Mouse (Mus musculus) myocyte (in vitro differentiated cells): ENCODE measurements around the gene Fyn. TPM values are rescaled to one million over a fixed set of nuclear protein-coding genes. Genes with fewer than 3 reads are reported as not detected.
A peak's percentile ranks its signal among the peaks of the same experiment; 100 is the strongest.

ENCODE experiments used
- H3K27me3 ChIP-seq: one replicate; pipeline ENCODE4 v1.6.1; 2011; ENCODE audit not compliant: control insufficient read depth, insufficient read depth, insufficient read length
- H3K36me3 ChIP-seq: one replicate; pipeline ENCODE4 v1.6.1; 2011; ENCODE audit not compliant: control insufficient read depth, insufficient read depth
- H3K4me2 ChIP-seq: one replicate; pipeline ENCODE4 v1.6.1; 2011; ENCODE audit warnings: low read depth, control low read depth
- H3K4me3 ChIP-seq: one replicate; pipeline ENCODE4 v1.5.1; 2011; ENCODE audit warnings: mild to moderate bottlenecking, control low read depth, moderate library complexity
- H3K79me2 ChIP-seq: one replicate; pipeline ENCODE4 v1.6.1; 2011; ENCODE audit not compliant: control insufficient read depth, insufficient read depth
- H3ac ChIP-seq: one replicate; pipeline ENCODE4 v1.6.1; 2011; ENCODE audit not compliant: control insufficient read depth, insufficient read length
- CEBPB ChIP-seq: IDR thresholded peaks from 2 replicates; pipeline ENCODE4 v1.6.1; 2011; ENCODE audit warnings: mild to moderate bottlenecking, moderate library complexity; ENCODE audit not compliant: poor library complexity, insufficient read depth, severe bottlenecking
- E2F4 ChIP-seq: IDR thresholded peaks from one replicate; pipeline ENCODE4 v1.6.1; 2011; ENCODE audit warnings: mild to moderate bottlenecking, control low read depth, moderate library complexity; ENCODE audit not compliant: insufficient read depth
- MAX ChIP-seq: IDR thresholded peaks from one replicate; pipeline ENCODE4 v1.6.1; 2011; ENCODE audit warnings: low read depth, mild to moderate bottlenecking, control low read depth
- MYOD1 ChIP-seq, 3 experiments: IDR thresholded peaks; one replicate each; pipeline ENCODE4 v1.6.1; 2011; ENCODE audit warnings: control low read depth in 2 of 3, low read depth in 2 of 3, mild to moderate bottlenecking in 2 of 3, moderate library complexity in 1 of 3; ENCODE audit not compliant: insufficient read length in 2 of 3, control insufficient read depth in 1 of 3
- MYOG ChIP-seq, 3 experiments: IDR thresholded peaks; one replicate each; pipeline ENCODE4 v1.6.1; 2011; ENCODE audit warnings: control low read depth in 2 of 3, low read depth in 2 of 3, mild to moderate bottlenecking in 2 of 3; ENCODE audit not compliant: insufficient read length in 2 of 3, control insufficient read depth in 1 of 3, insufficient read depth in 1 of 3
- POLR2A ChIP-seq: IDR thresholded peaks from one replicate; pipeline ENCODE4 v1.6.1; 2011; ENCODE audit warnings: low read depth, mild to moderate bottlenecking, control low read depth, moderate library complexity; ENCODE audit not compliant: insufficient read length
- POLR2AphosphoS2 ChIP-seq: IDR thresholded peaks from one replicate; pipeline ENCODE4 v1.6.1; 2011; ENCODE audit warnings: low read depth, control low read depth; ENCODE audit not compliant: insufficient read length
- REST ChIP-seq: IDR thresholded peaks from one replicate; pipeline ENCODE4 v1.6.1; 2011; ENCODE audit warnings: mild to moderate bottlenecking, control low read depth, moderate library complexity; ENCODE audit not compliant: insufficient read depth, insufficient read length
- SRF ChIP-seq: IDR thresholded peaks from one replicate; pipeline ENCODE4 v1.6.1; 2011; ENCODE audit warnings: low read depth; ENCODE audit not compliant: control insufficient read depth, insufficient read length
- TCF12 ChIP-seq: IDR thresholded peaks from one replicate; pipeline ENCODE4 v1.6.1; 2011; ENCODE audit warnings: mild to moderate bottlenecking, control low read depth; ENCODE audit not compliant: poor library complexity, insufficient read depth, severe bottlenecking
- TCF3 ChIP-seq: IDR thresholded peaks from one replicate; pipeline ENCODE4 v1.6.1; 2011; ENCODE audit warnings: low read depth, control low read depth; ENCODE audit not compliant: insufficient read length
- USF1 ChIP-seq: IDR thresholded peaks from one replicate; pipeline ENCODE4 v1.6.1; 2011; ENCODE audit warnings: low read depth, mild to moderate bottlenecking, control low read depth, moderate library complexity
- polyA plus RNA-seq: library from polyadenylated mRNA; unstranded; fragments of >200 nt; fragmentation: generic; extraction: Trizol; gene quantifications from one replicate; pipeline ENCODE4 v1.2.1, GENCODE M21; 2012; ENCODE audit warnings: missing spikeins

Gene Fyn
- polyA plus RNA-seq, 1 experiment: 148 TPM

DNA sequence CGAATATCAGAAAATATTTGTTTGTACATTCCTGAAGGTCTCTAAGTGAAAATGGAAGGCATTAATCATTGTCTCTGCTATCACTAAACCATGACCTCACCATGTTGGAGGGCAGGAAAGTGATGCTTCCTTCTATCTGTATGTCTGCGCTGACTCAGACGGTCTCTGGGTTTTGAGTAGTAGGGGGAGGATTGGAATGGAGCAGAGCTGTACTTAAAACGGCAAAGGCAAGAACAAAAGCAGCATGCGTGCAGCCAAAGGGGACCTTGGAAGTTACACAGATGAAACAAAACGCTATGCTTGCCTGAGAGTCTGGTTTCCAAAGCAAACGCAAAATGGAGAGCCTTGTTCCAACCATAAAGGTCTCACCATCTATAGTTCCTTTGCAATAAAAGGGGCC lies 202.4 kb downstream of the Fyn start:
- Histone ChIP-seq H3K36me3 (no peaks in the 10 kb centered on the region), H3ac (no peak overlapping the region), H3K4me2 (peak overlapping the region; percentile 35), H3K27me3 (no peaks in the 10 kb centered on the region), H3K79me2 (no peaks in the 10 kb centered on the region), H3K4me3 (no peak overlapping the region)
- TF ChIP-seq USF1 (no peak), TCF3 (no peak), MYOD1 (IDR thresholded peaks at IDR 0.05; ENCODE audit: control insufficient read depth in 1 of 3, insufficient read length in 2 of 3, low read depth in 2 of 3) (no peak)

DNA sequence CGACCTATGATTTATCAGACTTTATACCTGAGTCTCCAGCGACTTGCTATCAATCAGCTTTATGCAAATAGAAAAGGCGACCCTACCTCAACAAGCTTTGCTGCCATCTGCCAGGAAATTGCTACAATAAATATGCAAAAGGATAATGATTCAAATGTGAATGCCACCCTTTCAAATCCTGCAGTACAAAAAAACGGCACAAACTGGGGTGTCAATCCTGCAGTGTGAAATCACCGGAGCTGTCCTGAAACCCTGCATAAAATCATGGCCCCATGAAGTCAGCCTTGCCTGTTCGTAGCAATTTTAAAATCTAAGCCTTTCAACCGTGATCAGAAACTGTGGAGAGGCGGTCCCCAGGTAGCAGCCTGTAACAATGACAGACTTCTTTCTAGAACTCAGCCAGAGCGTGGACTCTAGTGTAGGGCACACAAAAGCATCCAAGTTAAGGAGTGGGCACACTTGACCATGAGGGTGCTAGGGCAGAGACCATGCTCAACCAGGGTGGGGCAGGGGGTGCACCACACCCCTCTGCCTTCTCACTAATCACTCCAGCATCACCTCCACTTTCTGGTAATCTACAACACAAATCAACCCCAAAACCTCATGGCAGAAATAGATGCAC lies 203.5 kb downstream of the Fyn start:
- H3ac ChIP-seq: no peak overlapping the region
- H3K79me2 ChIP-seq: no peaks in the 10 kb centered on the region
- no peak overlapping the region for H3K4me3 ChIP-seq
- H3K4me2 ChIP-seq: peak overlapping the region; percentile 22
- TF ChIP-seq MYOG (IDR thresholded peaks at IDR 0.05; ENCODE audit: control insufficient read depth in 1 of 3, insufficient read depth in 1 of 3, insufficient read length in 2 of 3, low read depth in 2 of 3): no peak
- TF ChIP-seq REST: no peak
- TF ChIP-seq POLR2A: no peak
- no peak for TF ChIP-seq MAX
- TF ChIP-seq TCF12: no peak
- H3K27me3 ChIP-seq: no peaks in the 10 kb centered on the region
- no peaks in the 10 kb centered on the region for H3K36me3 ChIP-seq

DNA sequence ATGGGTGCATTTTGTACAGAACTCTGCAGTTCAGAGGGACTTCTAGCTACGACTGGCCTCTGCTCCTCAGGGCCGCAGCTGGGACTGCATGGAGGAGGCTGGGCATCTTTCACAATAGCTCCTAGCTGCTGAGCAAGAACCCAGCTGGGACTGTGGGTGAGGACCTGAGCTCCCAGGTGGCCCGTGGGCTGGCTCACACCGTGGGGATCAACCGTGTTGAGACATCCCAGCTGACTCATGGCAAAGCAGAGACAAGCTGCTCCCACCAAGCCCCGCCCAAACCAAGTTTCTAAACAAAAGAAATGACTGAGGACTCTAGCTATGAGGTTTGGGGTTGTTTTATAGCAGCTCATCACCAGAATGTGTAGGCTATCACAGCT lies 204.0 kb downstream of the Fyn start:
- TF ChIP-seq USF1 (no peak), CEBPB (peak; percentile 71), SRF (no peak), E2F4 (no peak), MYOG (IDR thresholded peaks at IDR 0.05; ENCODE audit: control insufficient read depth in 1 of 3, insufficient read depth in 1 of 3, insufficient read length in 2 of 3, low read depth in 2 of 3) (no peak), TCF12 (no peak), POLR2A (no peak), MAX (no peak), TCF3 (no peak), MYOD1 (IDR thresholded peaks at IDR 0.05; ENCODE audit: control insufficient read depth in 1 of 3, insufficient read length in 2 of 3, low read depth in 2 of 3) (peak in 1 of 3 experiments; percentile 53), POLR2AphosphoS2 (no peak), REST (no peak)
- H3K27me3 ChIP-seq: no peaks in the 10 kb centered on the region
- H3ac ChIP-seq: no peak overlapping the region
- no peaks in the 10 kb centered on the region for H3K79me2 ChIP-seq
- H3K4me2 ChIP-seq: peak overlapping the region; percentile 22
- H3K36me3 ChIP-seq: no peaks in the 10 kb centered on the region
- H3K4me3 ChIP-seq: no peak overlapping the region

DNA sequence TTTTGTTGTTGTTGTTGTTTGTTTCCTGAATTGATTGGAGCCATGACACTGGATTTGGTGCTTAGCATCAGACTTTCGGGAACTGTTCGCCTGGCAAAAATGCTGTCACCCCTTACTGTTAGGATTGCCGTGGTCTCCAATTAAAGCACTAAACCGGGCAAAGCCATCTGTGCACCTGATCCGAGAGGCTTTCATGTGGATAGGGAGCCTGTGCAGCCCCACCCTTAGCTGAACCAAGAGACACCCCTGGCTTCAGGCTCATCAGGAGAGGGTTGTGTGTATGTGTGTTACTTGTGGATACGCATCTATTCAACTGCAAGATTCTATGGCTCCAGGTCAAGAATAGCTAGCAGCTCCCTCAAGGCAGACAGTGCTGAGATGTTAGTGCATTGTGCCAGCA lies 207.8 kb downstream of the Fyn start:
- no peaks in the 10 kb centered on the region for H3K27me3 ChIP-seq
- no peak overlapping the region for H3K4me2 ChIP-seq
- H3K36me3 ChIP-seq: no peaks in the 10 kb centered on the region
- no peak overlapping the region for H3K4me3 ChIP-seq
- H3K79me2 ChIP-seq: no peaks in the 10 kb centered on the region
- H3ac ChIP-seq: no peak overlapping the region
- TF ChIP-seq SRF (no peak), MYOD1 (IDR thresholded peaks at IDR 0.05; ENCODE audit: control insufficient read depth in 1 of 3, insufficient read length in 2 of 3, low read depth in 2 of 3) (no peak), REST (no peak), USF1 (no peak)

DNA sequence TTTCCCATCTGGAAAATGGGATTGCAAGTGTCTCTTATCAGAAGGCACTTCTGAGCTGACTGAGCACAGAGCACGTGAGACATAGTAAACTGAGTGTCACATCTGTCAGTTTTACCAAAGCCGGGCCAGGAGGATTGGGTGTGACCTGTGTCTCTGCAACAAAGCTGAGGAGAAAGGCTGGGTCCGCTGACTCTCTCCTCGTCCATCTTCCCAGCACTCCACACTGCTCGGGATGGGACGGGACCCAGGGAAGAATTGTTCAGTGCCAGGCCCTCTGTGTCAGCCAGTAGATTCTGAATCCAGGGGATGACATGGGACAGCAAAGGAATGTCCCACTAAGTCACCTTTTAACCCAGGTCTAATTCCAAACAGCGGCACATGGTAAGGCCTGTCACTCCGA lies 211.8 kb downstream of the Fyn start:
- Histone ChIP-seq H3K4me3 (no peak overlapping the region), H3K79me2 (no peaks in the 10 kb centered on the region), H3K4me2 (no peak overlapping the region), H3K36me3 (no peaks in the 10 kb centered on the region), H3K27me3 (no peaks in the 10 kb centered on the region), H3ac (no peak overlapping the region)
- TF ChIP-seq POLR2A (no peak), TCF3 (no peak), MYOG (IDR thresholded peaks at IDR 0.05; ENCODE audit: control insufficient read depth in 1 of 3, insufficient read depth in 1 of 3, insufficient read length in 2 of 3, low read depth in 2 of 3) (no peak), POLR2AphosphoS2 (no peak), CEBPB (no peak), TCF12 (no peak), MYOD1 (IDR thresholded peaks at IDR 0.05; ENCODE audit: control insufficient read depth in 1 of 3, insufficient read length in 2 of 3, low read depth in 2 of 3) (no peak), SRF (no peak), USF1 (no peak), REST (no peak), MAX (no peak), E2F4 (no peak)
